Mouse (Mus musculus) heart, embryonic 12.5 days (tissue): ENCODE results near the gene Kif1b. TPM values are rescaled to one million over a fixed set of nuclear protein-coding genes. Genes with fewer than 3 reads are reported as not detected.

Experiments used
- ATAC-seq: fragments of 200-750 bp; cut with Nextera tagmentation; 2 replicates; pipeline ENCODE4 v1.8.0; 2017; ENCODE audit warnings: moderate TSS enrichment, moderate library complexity; ENCODE audit not compliant: insufficient number of reproducible peaks, low FRiP score
- H3K27ac ChIP-seq: fragments of 300-500 bp; sonication (generic); 2 replicates; pipeline ENCODE4 v1.5.1; 2016; ENCODE audit warnings: mild to moderate bottlenecking, moderate library complexity; ENCODE audit not compliant: poor library complexity, severe bottlenecking
- H3K27me3 ChIP-seq: fragments of 300-500 bp; sonication (generic); replicated peaks from 2 replicates; pipeline ENCODE4 v1.6.1; 2016; ENCODE audit warnings: mild to moderate bottlenecking, moderate library complexity
- H3K36me3 ChIP-seq: fragments of 300-500 bp; sonication (generic); 2 replicates; pipeline ENCODE4 v1.6.1; 2016; ENCODE audit warnings: mild to moderate bottlenecking, moderate library complexity
- H3K4me1 ChIP-seq: fragments of 300-500 bp; sonication (generic); replicated peaks from 2 replicates; pipeline ENCODE4 v1.6.1; 2016; ENCODE audit warnings: mild to moderate bottlenecking
- H3K4me2 ChIP-seq: fragments of 300-500 bp; sonication (generic); 2 replicates; pipeline ENCODE4 v1.6.1; 2016; ENCODE audit warnings: mild to moderate bottlenecking, moderate library complexity
- H3K4me3 ChIP-seq: fragments of 300-500 bp; sonication (generic); 2 replicates; pipeline ENCODE4 v1.5.1; 2016; ENCODE audit warnings: mild to moderate bottlenecking
- H3K9ac ChIP-seq: fragments of 300-500 bp; sonication (generic); 2 replicates; pipeline ENCODE4 v1.6.1; 2016; ENCODE audit warnings: mild to moderate bottlenecking, moderate library complexity
- H3K9me3 ChIP-seq: fragments of 300-500 bp; sonication (generic); replicated peaks from 2 replicates; pipeline ENCODE4 v1.6.1; 2016; ENCODE audit warnings: mild to moderate bottlenecking, moderate library complexity
- WGBS: fragments of 180-500 bp; shearing (Covaris S2); methylation state at CpG from one replicate; pipeline ENCODE4 v1.1.7; 2016; 5-methylcytosine and 5-hydroxymethylcytosine counted together
- polyA plus RNA-seq: library from polyadenylated mRNA; unstranded; fragments of >200 nt; fragmentation: Nextera tagmentation; extraction: Ambion mirVana; gene quantifications from 2 replicates; pipeline ENCODE4 v1.2.1, GENCODE M21; 2016

Kif1b gene
- polyA plus RNA-seq, 1 experiment from 2014 or later, result 60.1 TPM

- ATAC-seq, result no peak
- H3K4me3 ChIP-seq, result no peak overlapping the region
- no peak overlapping the region for H3K4me2 ChIP-seq
- 84% methylated on average over 4 of the region's 4 CpGs for WGBS
- H3K36me3 ChIP-seq, result peaks cover 60% of the 10 kb centered on the region
- no peaks in the 10 kb centered on the region for H3K9me3 ChIP-seq
- H3K4me1 ChIP-seq, result no peaks in the 10 kb centered on the region
- H3K27me3 ChIP-seq, result no peaks in the 10 kb centered on the region
- no peak overlapping the region for H3K9ac ChIP-seq
- no peak overlapping the region for H3K27ac ChIP-seq
Observed at GRCm38 (mm10) chr4:149269026-149269425, 38.5 kb downstream of the Kif1b start.

- H3K4me1 ChIP-seq, result 0 out of 2 replicates have a peak, but pooled peaks cover under 1% of the 10 kb centered on the region
- peaks cover 56% of the 10 kb centered on the region for H3K36me3 ChIP-seq
- no peak overlapping the region for H3K9ac ChIP-seq
- no peaks in the 10 kb centered on the region for H3K27me3 ChIP-seq
- H3K9me3 ChIP-seq, result no peaks in the 10 kb centered on the region
- H3K27ac ChIP-seq, result no peak overlapping the region
- ATAC-seq, result no peak
- H3K4me3 ChIP-seq, result no peak overlapping the region
- no peak overlapping the region for H3K4me2 ChIP-seq
- WGBS, result 95% methylated on average over 2 of the region's 2 CpGs
Observed at GRCm38 (mm10) chr4:149264895-149265294, 42.6 kb downstream of the Kif1b start.

DNA sequence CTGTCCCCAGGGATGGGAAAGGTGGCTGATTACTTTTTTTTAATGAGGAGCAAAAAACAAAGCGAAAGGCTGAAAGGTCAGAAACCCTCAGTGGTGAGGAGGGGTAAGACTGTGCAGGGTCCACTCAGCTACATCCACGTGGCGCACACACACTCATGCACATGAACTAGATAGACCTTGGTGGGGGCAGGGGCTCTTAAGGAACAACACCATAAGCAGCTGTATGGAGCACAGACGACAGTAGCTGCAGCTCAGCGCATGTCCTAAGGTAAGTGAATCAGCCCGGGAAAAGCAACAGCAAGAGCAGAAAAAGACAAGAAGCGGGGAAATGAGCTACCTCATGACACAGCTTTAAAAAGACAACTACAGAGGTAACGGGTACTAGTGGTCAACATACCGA is 44.3 kb downstream of the Kif1b start:
- WGBS, result 91% methylated on average over 9 of the region's 9 CpGs

GRCm38 (mm10) chr4:149261466-149261865 is 46.0 kb downstream of the Kif1b start:
- no peaks in the 10 kb centered on the region for H3K27me3 ChIP-seq
- WGBS, result 81% methylated on average over 3 of the region's 3 CpGs
- H3K4me3 ChIP-seq, result no peak overlapping the region
- H3K4me2 ChIP-seq, result no peak overlapping the region
- no peak overlapping the region for H3K27ac ChIP-seq
- H3K9me3 ChIP-seq, result no peaks in the 10 kb centered on the region
- no peak for ATAC-seq
- no peak overlapping the region for H3K9ac ChIP-seq
- peaks cover 9% of the 10 kb centered on the region for H3K4me1 ChIP-seq
- H3K36me3 ChIP-seq, result peaks cover 52% of the 10 kb centered on the region

More for the DNA sequence above, 44.3 kb downstream of the Kif1b start:
- H3K9ac ChIP-seq, result no peak overlapping the region
- no peak overlapping the region for H3K27ac ChIP-seq
- no peak for ATAC-seq
- no peaks in the 10 kb centered on the region for H3K27me3 ChIP-seq
- peaks cover 55% of the 10 kb centered on the region for H3K36me3 ChIP-seq
- no peaks in the 10 kb centered on the region for H3K9me3 ChIP-seq
- no peak overlapping the region for H3K4me3 ChIP-seq
- H3K4me2 ChIP-seq, result no peak overlapping the region
- 0 out of 2 replicates have a peak, but pooled peaks cover 3% of the 10 kb centered on the region for H3K4me1 ChIP-seq

GRCm38 (mm10) chr4:149260911-149261310 is 46.6 kb downstream of the Kif1b start:
- Histone ChIP-seq H3K4me1 (peaks cover 15% of the 10 kb centered on the region), H3K4me3 (no peak overlapping the region), H3K9me3 (no peaks in the 10 kb centered on the region), H3K36me3 (peaks cover 50% of the 10 kb centered on the region), H3K4me2 (no peak overlapping the region), H3K27me3 (no peaks in the 10 kb centered on the region), H3K27ac (no peak overlapping the region), H3K9ac (no peak overlapping the region)
- ATAC-seq, result no peak
- WGBS, result 89% methylated on average over 3 of the region's 3 CpGs

DNA sequence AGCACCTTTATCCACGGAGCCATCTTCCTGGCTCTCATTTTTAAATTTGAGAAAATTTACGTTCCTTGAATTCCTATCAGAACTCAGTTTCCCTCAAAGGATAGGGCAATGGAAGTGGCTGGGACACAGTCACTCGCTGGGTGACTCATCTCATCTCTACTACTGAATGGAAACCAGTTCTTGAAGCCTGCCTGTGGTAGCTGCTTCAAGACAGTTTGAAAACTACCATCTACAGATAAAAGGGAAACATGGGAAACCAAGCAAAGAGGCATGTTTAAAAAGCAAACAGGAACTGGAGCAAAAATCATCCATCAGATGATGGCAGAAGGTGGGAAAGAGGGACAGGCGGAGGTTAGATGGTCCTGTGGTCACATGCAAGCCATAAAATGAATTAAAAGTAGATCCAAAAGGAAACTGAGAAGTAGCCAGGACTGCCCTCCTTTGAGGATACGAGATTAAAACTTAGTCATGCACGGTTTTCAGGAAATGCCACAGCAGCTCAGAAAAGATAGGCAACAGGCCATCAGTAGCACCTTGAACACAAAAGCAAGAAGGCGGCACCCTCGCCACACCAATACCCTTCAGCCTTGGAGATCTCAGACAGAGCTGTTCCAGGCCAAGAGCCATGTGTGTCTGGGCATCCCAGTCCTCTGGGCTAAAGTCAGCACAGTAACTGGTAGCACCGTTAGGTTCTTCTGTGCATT is 48.0 kb downstream of the Kif1b start:
- no peak overlapping the region for H3K4me3 ChIP-seq
- WGBS, result 73% methylated on average over 9 of the region's 9 CpGs
- no peaks in the 10 kb centered on the region for H3K9me3 ChIP-seq
- H3K27me3 ChIP-seq, result no peaks in the 10 kb centered on the region
- H3K4me2 ChIP-seq, result no peak overlapping the region
- H3K27ac ChIP-seq, result no peak overlapping the region
- no peak for ATAC-seq
- H3K9ac ChIP-seq, result no peak overlapping the region
- H3K4me1 ChIP-seq, result peaks cover 23% of the 10 kb centered on the region
- peaks cover 45% of the 10 kb centered on the region for H3K36me3 ChIP-seq

DNA sequence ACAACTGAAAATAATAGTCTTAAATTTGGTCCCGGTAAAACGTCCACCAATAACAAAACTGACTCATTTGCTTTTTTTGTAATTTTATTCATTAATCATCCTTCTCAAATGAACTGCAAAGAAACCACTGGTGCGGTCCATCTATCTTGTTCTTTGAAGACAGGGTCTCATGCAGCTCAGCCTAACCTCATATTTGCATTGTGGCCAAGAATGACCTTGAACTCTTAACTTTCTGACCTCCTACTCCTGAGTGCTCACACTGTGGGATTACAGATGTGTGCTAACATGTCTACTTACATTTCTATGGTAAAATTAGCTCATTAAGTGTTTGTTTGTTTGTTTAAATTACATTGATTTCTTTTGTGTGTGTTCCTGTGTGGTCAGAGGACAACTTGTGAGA is 48.6 kb downstream of the Kif1b start:
- Histone ChIP-seq H3K4me3 (no peak overlapping the region), H3K9me3 (no peaks in the 10 kb centered on the region), H3K36me3 (peaks cover 45% of the 10 kb centered on the region), H3K27ac (no peak overlapping the region), H3K27me3 (no peaks in the 10 kb centered on the region), H3K9ac (no peak overlapping the region), H3K4me1 (peaks cover 23% of the 10 kb centered on the region), H3K4me2 (no peak overlapping the region)
- ATAC-seq, result no peak
- WGBS, result 86% methylated on average over 3 of the region's 3 CpGs

DNA sequence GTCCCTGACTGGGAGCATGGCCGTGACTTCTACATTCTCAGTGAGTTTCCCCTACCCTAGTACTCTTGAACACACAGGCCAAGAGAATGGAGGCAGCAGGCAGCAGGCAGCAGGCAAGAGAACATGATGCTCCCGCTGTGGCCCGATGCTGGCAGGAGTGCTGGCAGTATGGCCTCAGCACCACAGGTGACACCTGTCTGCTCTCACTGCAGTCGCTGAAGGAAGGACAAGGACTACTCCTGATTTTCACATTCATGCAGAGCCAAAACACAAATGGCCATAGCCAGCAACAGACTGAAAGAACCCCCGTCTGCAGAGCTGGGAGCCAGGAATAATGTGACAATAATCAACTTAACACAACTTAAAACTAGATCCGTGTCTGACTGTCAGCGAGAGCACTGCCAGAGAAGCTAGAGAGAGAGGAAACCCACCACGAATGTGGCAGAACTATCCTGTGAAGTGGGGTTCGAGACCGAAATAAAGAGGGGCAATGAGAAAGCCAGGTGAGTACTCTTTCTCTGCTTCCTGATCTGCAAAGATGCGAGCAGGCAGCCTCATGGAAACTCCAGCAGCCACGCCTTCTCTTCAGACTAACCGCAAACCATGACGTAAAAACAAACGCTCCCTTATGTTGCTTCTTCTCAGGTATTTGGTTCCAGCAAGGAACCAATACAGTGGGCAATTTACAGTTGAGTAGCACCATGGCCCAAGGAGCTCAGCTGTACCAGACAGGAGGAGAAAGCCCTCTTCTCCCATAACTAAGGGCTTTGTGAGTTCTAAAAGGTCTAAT is 50.8 kb downstream of the Kif1b start:
- peaks cover 43% of the 10 kb centered on the region for H3K36me3 ChIP-seq
- H3K4me3 ChIP-seq, result no peak overlapping the region
- H3K27ac ChIP-seq, result peak overlapping the region; percentile 42; the same call in 1 of the 2 replicates
- H3K4me1 ChIP-seq, result peaks cover 23% of the 10 kb centered on the region
- no peak overlapping the region for H3K4me2 ChIP-seq
- H3K9ac ChIP-seq, result no peak overlapping the region
- H3K27me3 ChIP-seq, result no peaks in the 10 kb centered on the region
- 89% methylated on average over 15 of the region's 15 CpGs for WGBS
- no peaks in the 10 kb centered on the region for H3K9me3 ChIP-seq
- no peak for ATAC-seq

GRCm38 (mm10) chr4:149255277-149256270 is 51.9 kb downstream of the Kif1b start:
- Histone ChIP-seq H3K4me1 (peaks cover 23% of the 10 kb centered on the region), H3K9me3 (no peaks in the 10 kb centered on the region), H3K4me2 (peak overlapping the region; percentile 9; the same call in 1 of the 2 replicates), H3K36me3 (peaks cover 51% of the 10 kb centered on the region), H3K27ac (peak overlapping the region; percentile 62), H3K4me3 (no peak overlapping the region), H3K9ac (no peak overlapping the region), H3K27me3 (no peaks in the 10 kb centered on the region)
- no peak for ATAC-seq
- WGBS, result 41% methylated on average over 13 of the region's 13 CpGs

GRCm38 (mm10) chr4:149254827-149255226 is 52.7 kb downstream of the Kif1b start:
- Histone ChIP-seq H3K4me2 (no peak overlapping the region), H3K9me3 (no peaks in the 10 kb centered on the region), H3K4me3 (no peak overlapping the region), H3K27ac (peak overlapping the region; percentile 62), H3K9ac (no peak overlapping the region), H3K36me3 (peaks cover 54% of the 10 kb centered on the region), H3K4me1 (peaks cover 22% of the 10 kb centered on the region), H3K27me3 (no peaks in the 10 kb centered on the region)
- 83% methylated on average over 4 of the region's 4 CpGs for WGBS
- no peak for ATAC-seq
